Mouse (Mus musculus): Measurements from ENCODE around the gene Smad9. TPM values are rescaled to one million over a fixed set of nuclear protein-coding genes. Genes with fewer than 3 reads are reported as not detected.

Gene Smad9
- total RNA-seq (2023): not detected

DNA sequence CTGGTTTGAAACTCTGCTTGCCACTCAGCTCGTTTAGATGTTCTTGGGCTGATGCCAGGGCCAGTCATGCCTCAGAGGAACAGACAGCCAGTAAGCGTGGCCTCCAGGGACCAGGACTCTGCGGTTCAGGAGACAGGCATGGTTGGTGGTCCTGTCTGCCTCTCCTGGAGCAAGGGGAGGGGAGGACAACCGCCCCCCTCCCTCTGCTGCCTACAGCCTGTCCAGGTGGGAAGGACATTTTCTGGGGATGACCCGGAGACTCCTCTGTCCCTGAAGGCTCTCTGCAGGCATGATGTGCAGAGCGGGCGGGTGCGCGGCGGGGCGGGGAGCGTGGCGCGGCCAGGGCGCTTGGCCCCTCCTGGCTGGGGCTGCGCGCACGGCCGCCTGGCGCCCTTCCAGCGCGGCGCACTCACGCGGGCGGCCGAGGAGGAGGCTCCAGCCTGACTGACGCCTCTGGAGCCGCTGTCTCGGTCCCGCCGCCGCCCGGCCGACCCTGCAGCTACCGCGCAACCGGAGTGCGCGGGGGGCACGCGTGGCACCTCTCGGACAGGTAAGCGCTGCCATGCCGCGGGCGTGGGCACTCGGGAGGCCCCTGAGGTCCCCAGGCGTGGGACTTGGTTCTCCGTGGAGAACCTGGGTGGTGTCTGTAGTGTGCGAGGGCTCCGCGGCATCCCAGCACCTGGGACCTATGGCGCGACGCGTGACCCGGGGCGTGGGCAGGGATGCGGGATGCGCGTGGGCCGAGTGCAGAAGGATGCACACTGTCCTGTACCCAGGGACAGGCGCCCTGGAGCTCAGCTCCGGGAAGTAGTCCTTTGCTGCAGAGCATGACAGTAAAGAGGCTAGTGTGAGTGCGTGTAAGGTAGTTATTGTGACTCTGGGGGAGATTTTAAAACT, at the start of gene Smad9:
TSS of gene Smad9 (plus strand) at position 438 of the 897 bp plus-strand sequence.

DNA sequence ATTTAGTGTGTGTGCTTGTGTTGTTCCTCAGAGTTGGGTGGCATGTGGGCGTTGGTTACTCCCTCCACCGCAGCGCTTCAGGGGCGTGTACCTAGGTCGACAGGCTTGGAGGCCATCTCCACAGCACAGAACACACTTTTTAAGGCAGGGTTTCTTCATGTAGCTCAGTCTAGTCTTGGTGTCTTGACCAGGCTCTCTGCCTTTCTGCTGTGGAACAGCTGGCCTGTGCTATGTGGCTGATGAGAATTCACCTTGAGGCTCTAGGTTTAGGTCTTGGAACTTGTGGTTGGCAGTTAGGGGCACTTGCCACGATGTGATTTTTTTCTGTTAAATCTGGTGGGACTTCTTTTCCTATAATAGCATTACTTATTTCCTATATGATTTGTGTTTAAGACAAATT, 41.1 kb upstream of the Smad9 start, which contains the start of gene Gm21958:
TSS of gene Gm21958 (minus strand) at position 101 of the 400 bp plus-strand sequence.

DNA sequence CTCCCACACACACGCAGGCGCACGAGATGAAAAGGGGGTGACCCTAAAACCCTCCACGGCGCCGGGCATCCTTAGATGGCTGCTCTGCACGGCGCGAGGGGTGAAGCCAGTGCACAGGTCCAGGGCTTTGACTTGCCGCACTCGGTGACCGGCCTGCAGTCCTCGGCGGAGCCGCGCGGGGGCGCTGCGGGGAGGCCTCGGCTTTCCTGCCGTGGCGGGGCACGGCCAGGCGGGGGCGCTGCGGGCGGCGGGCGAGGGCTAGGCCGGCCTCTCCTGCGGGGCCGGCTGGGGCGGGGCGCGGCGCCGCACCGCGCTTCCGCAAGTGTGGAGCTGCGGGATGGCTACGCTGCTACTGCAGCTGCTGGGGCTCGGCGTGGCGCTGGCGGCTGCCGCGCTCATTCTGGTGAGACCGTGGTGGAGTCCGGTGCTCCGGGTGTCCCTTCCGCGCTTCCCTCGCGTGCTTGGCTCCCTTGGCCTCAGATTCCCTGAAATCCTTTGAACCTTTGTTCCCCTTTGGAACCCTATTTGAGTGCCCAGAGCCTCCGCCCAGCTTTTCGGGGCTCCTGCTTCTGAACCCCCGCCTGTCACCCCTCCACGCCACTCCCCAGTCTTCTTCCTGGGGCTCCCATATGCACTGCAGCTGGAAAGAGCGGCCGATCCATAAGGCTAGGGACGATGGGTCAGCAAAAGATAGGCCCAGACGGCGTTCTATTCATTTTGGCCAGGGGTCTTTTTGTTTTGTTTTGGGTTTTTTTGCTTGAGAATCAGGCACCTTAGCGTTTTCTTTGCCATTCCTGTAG, 19.9 kb upstream of the Smad9 start, which contains the start of the genes Exosc8 and Alg5:
TSS of gene Exosc8 (minus strand) at position 147 of the 800 bp plus-strand sequence.
TSS of gene Alg5 (plus strand) at position 293 of the 800 bp plus-strand sequence.

DNA sequence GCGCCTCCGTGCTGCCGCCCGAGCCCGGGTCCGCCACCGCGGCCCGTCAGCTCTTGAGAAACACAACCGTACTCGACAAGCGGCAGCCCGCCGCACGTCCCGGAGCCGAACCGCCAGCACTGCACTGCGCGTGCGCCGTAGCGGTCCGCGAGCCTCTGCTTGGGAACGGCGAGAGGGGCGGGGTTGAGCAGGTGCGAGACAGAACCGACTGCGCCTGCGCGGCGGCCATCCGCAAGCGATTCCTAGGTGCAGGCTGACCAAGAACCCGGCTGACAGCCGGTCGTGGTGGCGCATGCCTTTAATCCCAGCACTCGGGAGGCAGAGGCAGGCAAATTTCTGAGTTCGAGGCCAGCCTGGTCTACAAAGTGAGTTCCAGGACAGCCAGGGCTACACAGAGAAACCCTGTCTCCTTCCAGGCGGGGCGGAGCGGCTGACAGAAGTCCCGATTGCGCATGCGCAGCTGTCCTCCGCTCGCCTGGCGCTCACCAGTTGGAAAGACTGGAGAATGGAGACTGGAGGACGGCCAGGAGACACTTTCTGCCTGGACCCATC, 52.4 kb downstream of the Smad9 start, which contains the start of gene Rfxap:
TSS of gene Rfxap (minus strand) at position 126 of the 552 bp plus-strand sequence.

Other genes with a start within 250 kb of the Smad9 start
- gene Supt20, start 62.8 kb upstream of the Smad9 start, total RNA-seq (2023): 100 to 1,000 TPM; 148 to 155 TPM
- gene Gm21958, start 41.2 kb upstream of the Smad9 start, total RNA-seq (2023): not detected
- gene Exosc8, start 20.2 kb upstream of the Smad9 start, total RNA-seq (2023): 100 to 1,000 TPM; 118 to 130 TPM
- 10 to 100 TPM; 29.4 to 30.9 TPM for gene Alg5, start 20.0 kb upstream of the Smad9 start, total RNA-seq (2023)
- gene Rfxap, start 52.2 kb downstream of the Smad9 start, total RNA-seq (2023): 10 to 100 TPM; 32.3 to 36.7 TPM
- gene Sertm1, start 160.3 kb downstream of the Smad9 start, total RNA-seq (2023): not detected

Measured in T-cell, adult 66 days (primary cell).